Mouse (Mus musculus): ENCODE measurements around the gene Pla2g4e. TPM values are rescaled to one million over a fixed set of nuclear protein-coding genes. Genes with fewer than 3 reads are reported as not detected.
"Not testable (repeated sequence)": the region's sequence is repeated elsewhere in the genome, so short reads cannot be mapped to it uniquely, and the experiment has no call there.

Gene Pla2g4e
- total RNA-seq, 2 experiments from 2014 or later: 3.6 to 4.0 TPM

DNA sequence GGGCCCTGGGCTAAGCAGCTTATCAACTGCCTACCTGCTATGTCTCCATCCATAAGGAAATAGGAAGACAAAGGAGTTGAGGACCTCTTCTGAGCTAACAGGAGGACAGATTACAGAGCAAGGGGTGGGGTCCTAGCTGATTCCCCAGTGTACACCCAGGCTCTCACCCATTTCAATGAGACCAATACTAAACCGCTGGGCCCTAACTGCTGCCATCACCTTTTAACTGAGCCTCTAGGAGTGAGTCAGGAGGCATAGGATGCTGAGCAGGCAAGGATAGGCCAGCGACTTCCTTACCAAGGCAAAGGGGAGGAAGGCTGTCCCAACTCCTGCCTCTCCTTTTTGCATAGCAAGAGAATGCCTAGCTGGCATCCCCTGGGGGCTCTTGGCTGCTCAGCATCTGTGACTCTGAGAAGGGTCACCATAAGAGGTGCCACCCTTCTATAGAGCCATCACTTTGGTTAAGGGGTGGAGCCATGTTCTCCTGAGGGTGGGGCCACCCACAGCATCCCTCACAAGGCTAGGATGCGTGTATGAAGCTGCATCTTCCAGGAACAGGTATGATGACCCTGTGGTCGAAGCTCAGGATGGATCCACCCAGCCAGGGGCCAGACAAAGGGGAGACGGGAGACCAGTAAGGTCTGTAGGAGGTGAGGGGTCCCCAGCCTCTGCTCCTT is 2.2 kb downstream of the Pla2g4e start:
- DNase-seq (ENCODE audit: low spot score): no peak
- intact Hi-C loops (cut with DNase I): no loop called here

DNA sequence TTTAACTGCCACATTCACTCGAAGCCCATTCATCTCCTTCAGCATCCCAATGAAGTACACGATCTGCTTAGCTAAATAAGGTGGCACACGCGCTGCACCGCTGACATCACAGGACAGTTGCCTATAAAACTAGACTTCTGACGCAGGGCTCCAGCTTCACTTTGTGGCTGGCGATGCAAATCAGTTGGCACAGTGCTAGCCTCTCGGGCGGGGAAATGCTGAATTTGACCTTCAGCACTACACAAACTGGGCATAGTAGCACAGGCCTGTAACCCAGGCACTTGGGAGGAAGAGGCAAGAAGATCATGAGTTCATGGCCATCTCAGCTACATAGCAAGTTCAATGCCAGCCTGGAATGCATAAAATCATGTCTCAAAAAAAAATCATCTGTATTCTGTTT is 6.4 kb downstream of the Pla2g4e start:
- DNase-seq (ENCODE audit: low spot score); intact Hi-C loops (cut with DNase I): not testable (repeated sequence)

GRCm38 (mm10) chr2:120237784-120238183 is 7.4 kb downstream of the Pla2g4e start:
- intact Hi-C loops (cut with DNase I): no loop called here
- DNase-seq (ENCODE audit: low spot score): peak; percentile 4

- DNase-seq (ENCODE audit: low spot score): no peak
- intact Hi-C loops (cut with DNase I): no loop called here
These were observed 9.0 kb downstream of the Pla2g4e start for GRCm38 (mm10) chr2:120235947-120236640.

- intact Hi-C loops (cut with DNase I): no loop called here
- no peak for DNase-seq (ENCODE audit: low spot score)
These were observed 9.8 kb downstream of the Pla2g4e start for GRCm38 (mm10) chr2:120235381-120235780.

DNA sequence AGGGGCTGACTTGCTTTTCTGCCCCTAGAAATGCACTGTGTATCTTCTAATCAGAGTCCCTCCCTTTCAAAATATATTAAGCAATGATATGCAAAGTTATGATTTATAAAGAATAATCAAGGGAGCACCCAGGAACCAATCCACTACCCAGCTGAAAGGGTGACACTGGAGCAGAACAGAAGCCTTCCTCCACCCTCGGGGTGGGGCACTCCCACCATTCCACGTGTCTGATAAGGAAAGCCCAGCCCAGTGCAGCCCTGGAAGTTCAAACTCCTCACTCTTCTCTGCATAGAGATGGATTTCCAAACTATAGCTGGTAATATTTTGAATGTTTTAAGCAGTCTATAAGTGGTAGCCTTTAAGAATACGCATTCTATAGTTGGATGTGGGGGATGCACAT is 13.5 kb downstream of the Pla2g4e start:
- DNase-seq (ENCODE audit: low spot score): no peak
- intact Hi-C loops (cut with DNase I): no loop called here

DNA sequence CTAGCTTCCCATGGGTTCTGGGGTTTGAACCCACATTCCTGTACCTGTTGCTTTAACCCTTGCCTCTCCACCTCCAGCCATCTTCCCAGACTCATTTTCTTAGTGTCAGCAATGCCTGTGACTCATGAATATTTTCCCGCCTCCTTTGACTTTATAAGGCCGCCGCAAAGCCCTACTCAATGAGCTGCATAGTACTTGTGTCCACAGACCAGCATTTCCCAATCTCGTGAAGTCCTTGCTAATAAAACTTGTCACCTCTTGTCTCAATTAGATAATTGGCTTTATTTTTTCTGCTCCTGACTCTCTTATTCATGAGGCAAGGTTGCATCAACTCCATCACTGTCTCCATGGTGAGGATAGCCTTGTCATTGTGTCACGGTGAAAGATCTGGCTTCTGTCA is 30.5 kb downstream of the Pla2g4e start:
- DNase-seq (ENCODE audit: low spot score): no peak
- intact Hi-C loops (cut with DNase I): no loop called here

DNA sequence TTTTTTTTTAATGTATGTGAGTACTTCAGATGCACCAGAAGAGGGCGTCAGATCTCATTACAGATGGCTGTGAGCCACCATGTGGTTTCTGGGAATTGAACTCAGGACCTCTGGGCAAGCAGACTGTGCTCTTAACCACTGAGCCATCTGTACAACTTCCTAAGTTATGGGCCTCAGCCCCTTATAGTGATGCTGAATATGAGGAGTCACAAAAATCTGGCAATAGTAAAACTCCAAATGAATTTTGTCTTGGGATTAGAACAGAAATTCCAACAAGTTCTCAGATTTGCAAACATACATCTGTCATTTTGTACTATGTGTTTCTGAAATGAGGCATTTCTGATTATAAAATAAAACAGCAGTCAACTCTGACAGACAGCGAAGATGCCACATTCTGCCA is 33.7 kb downstream of the Pla2g4e start:
- no peak for DNase-seq (ENCODE audit: low spot score)

GRCm38 (mm10) chr2:120207926-120208325 is 37.2 kb downstream of the Pla2g4e start:
- intact Hi-C loops (cut with DNase I): no loop called here
- no peak for DNase-seq (ENCODE audit: low spot score)

More for the DNA sequence above, 33.7 kb downstream of the Pla2g4e start:
- intact Hi-C loops (cut with DNase I): no loop called here

- intact Hi-C loops (cut with DNase I): no loop called here
- no peak for DNase-seq (ENCODE audit: low spot score)
These were observed 38.1 kb downstream of the Pla2g4e start for GRCm38 (mm10) chr2:120207028-120207427.

DNA sequence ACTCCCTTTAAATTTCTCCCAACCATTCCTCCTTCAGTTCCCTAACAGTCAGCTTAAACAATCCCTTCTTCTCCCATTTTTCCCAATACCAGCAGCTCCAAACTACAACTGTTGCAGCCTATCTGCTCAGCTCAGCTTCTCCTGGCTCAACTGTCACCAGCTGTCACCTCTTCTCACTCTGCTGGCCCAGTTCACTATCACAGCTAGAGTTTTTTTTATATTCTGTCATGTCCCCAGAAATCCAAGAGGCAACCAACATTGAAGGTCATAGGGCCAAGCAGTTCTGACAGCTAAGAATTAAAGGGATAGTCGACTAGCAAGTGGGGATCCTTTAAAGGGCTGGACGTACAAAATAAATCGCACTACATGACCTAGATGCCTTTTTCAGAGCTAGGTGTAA is 41.4 kb downstream of the Pla2g4e start:
- no peak for DNase-seq (ENCODE audit: low spot score)

GRCm38 (mm10) chr2:120200077-120200476 is 45.1 kb downstream of the Pla2g4e start:
- no peak for DNase-seq (ENCODE audit: low spot score)
- intact Hi-C loops (cut with DNase I): no loop called here

More for the DNA sequence above, 41.4 kb downstream of the Pla2g4e start:
- intact Hi-C loops (cut with DNase I): no loop called here

GRCm38 (mm10) chr2:120188174-120188573 is 57.0 kb downstream of the Pla2g4e start:
- DNase-seq (ENCODE audit: low spot score): no peak
- intact Hi-C loops (cut with DNase I): no loop called here

GRCm38 (mm10) chr2:120187583-120187982 is 57.6 kb downstream of the Pla2g4e start:
- intact Hi-C loops (cut with DNase I): no loop called here
- DNase-seq (ENCODE audit: low spot score): no peak

GRCm38 (mm10) chr2:120185527-120186276 is 59.4 kb downstream of the Pla2g4e start:
- no peak for DNase-seq (ENCODE audit: low spot score)
- intact Hi-C loops (cut with DNase I): no loop called here

GRCm38 (mm10) chr2:120178936-120179335 is 66.2 kb downstream of the Pla2g4e start:
- DNase-seq (ENCODE audit: low spot score): no peak
- intact Hi-C loops (cut with DNase I): no loop called here

- DNase-seq (ENCODE audit: low spot score): peak; percentile 9
- intact Hi-C loops (cut with DNase I): loop anchor here (2.0 to 5.0 kb wide), 3 partner anchors 91 to 201 kb away; partner anchors contain the start of gene Mapkbp1
These were observed 71.4 kb downstream of the Pla2g4e start for GRCm38 (mm10) chr2:120173718-120174117.

DNA sequence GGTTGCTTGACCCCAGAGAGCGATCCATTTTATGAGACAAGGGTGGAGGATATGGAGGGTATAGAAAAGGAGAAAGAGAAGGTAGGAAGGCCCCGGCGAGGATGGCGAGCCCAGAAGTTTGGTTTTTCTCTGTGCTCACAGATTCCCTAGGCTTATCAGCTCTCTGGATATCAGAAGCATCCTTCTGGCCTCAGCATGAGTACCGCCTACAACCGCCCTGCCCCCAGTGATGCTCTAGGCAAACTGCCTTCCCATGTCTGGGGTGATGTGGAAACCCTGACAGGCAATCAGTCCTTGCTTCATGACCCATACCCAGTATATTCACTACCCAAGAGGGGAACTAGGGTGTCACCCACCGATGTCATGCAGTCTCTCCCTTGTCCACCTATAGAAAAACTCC is 73.8 kb downstream of the Pla2g4e start:
- no peak for DNase-seq (ENCODE audit: low spot score)
- intact Hi-C loops (cut with DNase I): loop anchor here (5.0 kb wide), 2 partner anchors 106 to 199 kb away; partner anchors contain the start of gene Mapkbp1

DNA sequence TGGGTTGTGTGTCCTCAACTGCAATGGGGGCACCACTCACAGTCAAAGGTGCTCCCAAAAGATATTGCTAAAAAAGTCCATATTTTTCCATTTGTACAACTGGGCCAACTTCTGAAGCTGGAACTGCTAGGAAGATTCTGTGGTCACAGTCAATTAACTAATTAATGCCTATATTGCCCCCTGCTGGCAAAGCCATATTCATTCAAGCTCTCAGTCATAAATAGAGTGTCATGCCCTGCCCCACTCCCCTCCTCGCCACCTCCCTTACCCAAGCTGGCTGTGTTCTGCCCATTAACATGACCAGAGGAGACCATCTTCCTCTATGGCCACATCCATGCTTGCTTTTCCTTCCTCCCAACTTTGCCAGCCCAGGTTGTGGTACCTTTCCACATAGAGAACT is 74.4 kb downstream of the Pla2g4e start:
- intact Hi-C loops (cut with DNase I): loop anchor here (1.0 to 5.0 kb wide), 3 partner anchors 85 to 198 kb away; partner anchors contain the start of gene Mapkbp1
- no peak for DNase-seq (ENCODE audit: low spot score)

DNA sequence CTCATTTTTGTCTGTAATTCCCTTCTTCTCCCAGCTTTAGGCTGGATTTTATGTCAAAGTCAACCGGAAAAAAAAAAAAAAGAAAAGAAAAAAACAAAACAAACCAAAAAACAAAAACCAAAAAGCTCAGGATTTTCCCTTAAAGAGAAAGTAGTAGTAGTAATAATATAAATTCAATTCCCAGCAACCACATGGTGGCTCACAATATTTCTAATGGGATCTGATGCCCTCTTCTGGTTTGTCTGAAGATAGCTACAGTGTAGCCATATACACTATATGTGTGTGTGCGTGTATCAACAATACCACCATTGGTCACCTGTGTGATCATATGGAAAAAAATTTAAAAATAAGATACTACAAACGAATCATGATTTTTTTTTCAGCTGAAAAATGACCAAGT is 75.8 kb downstream of the Pla2g4e start:
- intact Hi-C loops (cut with DNase I): no loop called here
- DNase-seq (ENCODE audit: low spot score): no peak

GRCm38 (mm10) chr2:120167763-120168162 is 77.4 kb downstream of the Pla2g4e start:
- intact Hi-C loops (cut with DNase I): no loop called here

More at GRCm38 (mm10) chr2:120167763-120168162, 77.4 kb downstream of the Pla2g4e start:
- DNase-seq (ENCODE audit: low spot score): no peak

All from heart, postnatal 25 days (tissue).